Mouse (Mus musculus) layer of hippocampus, adult 11-12 months (tissue): ENCODE measurements around the gene Sirt6.

ENCODE experiments used
- DNase-seq: peaks from one replicate; pipeline ENCODE4 v3.0.0; 2022; ENCODE audit warnings: low spot score

Gene Sirt6

GRCm38 (mm10) chr10:81595599-81595998, 32.0 kb downstream of the Sirt6 start:
- no peak for DNase-seq

- DNase-seq: no peak
These were observed 33.7 kb downstream of the Sirt6 start for GRCm38 (mm10) chr10:81593935-81594334.

- no peak for DNase-seq
These were observed 34.4 kb downstream of the Sirt6 start for GRCm38 (mm10) chr10:81593223-81593622.

GRCm38 (mm10) chr10:81592631-81593030, 35.0 kb downstream of the Sirt6 start:
- DNase-seq: no peak

GRCm38 (mm10) chr10:81591846-81592245, 35.8 kb downstream of the Sirt6 start:
- no peak for DNase-seq

- no peak for DNase-seq
These were observed 38.9 kb downstream of the Sirt6 start for GRCm38 (mm10) chr10:81588739-81589138.

- DNase-seq: no peak
These were observed 44.2 kb downstream of the Sirt6 start for GRCm38 (mm10) chr10:81583347-81583746.

- DNase-seq: no peak
These were observed 47.0 kb downstream of the Sirt6 start for GRCm38 (mm10) chr10:81580441-81581070.

GRCm38 (mm10) chr10:81579967-81580366, 47.6 kb downstream of the Sirt6 start:
- no peak for DNase-seq

GRCm38 (mm10) chr10:81575695-81576094, 51.9 kb downstream of the Sirt6 start:
- no peak for DNase-seq

GRCm38 (mm10) chr10:81575208-81575631, 52.4 kb downstream of the Sirt6 start:
- no peak for DNase-seq

GRCm38 (mm10) chr10:81574081-81575056, 53.2 kb downstream of the Sirt6 start, which contains the start of gene Tle2:
TSS of gene Tle2 (plus strand) at chr10:81574561.
- no peak for DNase-seq

- no peak for DNase-seq
These were observed 54.6 kb downstream of the Sirt6 start for GRCm38 (mm10) chr10:81572975-81573374.

- no peak for DNase-seq
These were observed 55.4 kb downstream of the Sirt6 start for GRCm38 (mm10) chr10:81572133-81572671.
